Mouse (Mus musculus) gastrocnemius, postnatal 25 days (tissue): ENCODE data around the gene 5530401A14Rik. TPM values are rescaled to one million over a fixed set of nuclear protein-coding genes. Genes with fewer than 3 reads are reported as not detected.

Experiments
- DNase-seq: peaks from one replicate; pipeline ENCODE4 v3.0.0; 2022
- total RNA-seq, 2 experiments: library from RNA; stranded (reverse); gene quantifications; 1 replicate in 1 of 2; 2 replicates in 1 of 2; pipeline ENCODE4 v1.2.3; 2021

5530401A14Rik gene
- total RNA-seq, 2 experiments from 2014 or later: 0.13 to 0.15 TPM

DNA sequence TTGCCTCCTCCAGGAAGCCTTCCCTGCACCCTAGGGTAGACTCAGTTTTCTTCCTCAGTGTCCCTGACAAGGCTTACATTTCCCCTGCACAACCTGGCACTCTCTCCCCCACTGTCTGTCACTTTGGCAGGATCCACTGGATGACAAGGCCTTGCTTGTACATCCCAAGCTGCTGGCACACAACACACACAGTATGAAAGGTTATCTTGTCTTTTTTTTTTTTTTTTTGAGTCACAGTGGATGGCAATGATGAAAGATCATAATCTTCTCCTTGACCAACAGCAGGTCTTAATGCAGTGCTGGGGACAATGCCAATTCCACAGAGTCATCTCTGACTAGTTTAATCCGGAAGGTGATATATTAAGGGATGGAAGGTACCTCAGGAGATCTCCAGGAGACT is 77.0 kb downstream of the 5530401A14Rik start:
- no peak for DNase-seq

DNA sequence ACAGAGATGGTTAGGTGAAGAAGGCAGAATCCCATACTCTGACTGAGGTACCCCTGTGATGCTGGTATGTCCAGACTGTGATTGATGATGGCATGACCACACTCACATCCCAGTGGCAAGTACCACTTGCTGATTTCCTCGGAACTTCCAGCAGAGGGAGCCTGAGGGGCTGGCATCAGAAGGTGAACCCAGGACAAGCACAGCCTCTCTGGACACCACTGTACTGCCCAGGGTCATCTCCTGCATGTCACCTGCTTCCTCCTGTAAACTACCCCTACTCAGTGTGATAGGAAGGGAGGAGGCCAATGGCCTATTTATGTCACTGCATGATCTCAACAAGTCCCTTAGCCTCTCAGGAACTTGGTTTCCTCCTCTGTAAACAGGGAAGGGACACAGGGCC is 80.5 kb downstream of the 5530401A14Rik start:
- DNase-seq: peak; percentile 10

DNA sequence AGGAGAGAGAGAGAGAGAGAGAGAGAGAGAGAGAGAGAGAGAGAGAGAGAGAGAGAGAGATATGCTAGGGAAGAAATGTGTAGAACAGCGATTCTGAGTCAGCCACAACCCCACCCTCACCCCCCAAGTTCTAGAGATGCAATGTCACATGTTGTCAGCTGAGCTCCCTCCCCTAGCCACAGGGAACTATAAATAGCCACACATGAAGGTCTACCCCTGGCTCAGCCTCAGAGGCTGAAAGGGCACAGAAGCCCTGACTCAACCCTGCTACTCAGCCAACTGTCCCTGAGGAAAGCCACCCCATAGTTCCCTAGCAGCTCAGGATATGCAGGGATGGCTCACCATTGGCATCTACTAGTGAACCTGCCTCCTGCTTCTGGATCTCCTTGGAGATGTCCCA is 81.7 kb downstream of the 5530401A14Rik start:
- peak; percentile 16 for DNase-seq

Other genes starting within 250 kb of the 5530401A14Rik start
- gene Asic2, start 107.8 kb downstream of the 5530401A14Rik start, total RNA-seq: not detected
- under 1 TPM; 0.35 to 0.46 TPM for gene Ccl2, start 174.9 kb downstream of the 5530401A14Rik start, total RNA-seq
- gene Gm17268, start 177.9 kb downstream of the 5530401A14Rik start, total RNA-seq: not detected
- gene Ccl7, start 185.0 kb downstream of the 5530401A14Rik start, total RNA-seq: under 1 TPM in 1 of 2 experiments, not detected in 1; 0.35 TPM
- gene Ccl11, start 197.2 kb downstream of the 5530401A14Rik start, total RNA-seq: 10 to 100 TPM; 12.2 to 14.3 TPM
- not detected for gene Ccl12, start 241.2 kb downstream of the 5530401A14Rik start, total RNA-seq